Mouse (Mus musculus): ENCODE measurements around the gene Lrrc51.

DNA sequence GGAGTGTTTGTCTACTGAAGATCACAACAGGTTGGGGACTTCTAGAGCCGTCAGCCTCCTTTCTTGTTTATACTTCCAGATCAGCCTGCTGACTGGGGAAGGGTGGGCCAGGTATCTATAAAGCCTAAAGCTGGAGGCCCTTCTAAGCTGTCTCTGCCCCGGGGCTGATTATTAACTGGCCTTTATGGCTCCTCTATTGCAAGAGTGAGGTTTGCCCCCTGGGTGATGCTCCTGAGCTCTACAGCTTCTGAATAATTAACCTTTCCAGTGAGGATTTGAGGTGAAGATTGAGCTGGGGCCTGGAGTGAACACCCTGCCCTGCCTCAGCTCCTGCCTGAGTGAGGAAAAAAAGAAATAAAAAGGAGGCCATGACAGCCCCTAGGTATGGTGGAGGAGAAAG, 63.1 kb downstream of the Lrrc51 start, which contains the start of gene Folr1:
- no peak for TF ChIP-seq POLR2A (IDR thresholded peaks at IDR 0.05; ENCODE audit: low read depth, low read length)
- TF ChIP-seq CTCF (IDR thresholded peaks at IDR 0.05; ENCODE audit: extremely low read depth, insufficient read depth, insufficient read length, insufficient replicate concordance): no peak
